Mouse (Mus musculus): ENCODE results near the gene Zfpl1.

Zfpl1 gene

DNA sequence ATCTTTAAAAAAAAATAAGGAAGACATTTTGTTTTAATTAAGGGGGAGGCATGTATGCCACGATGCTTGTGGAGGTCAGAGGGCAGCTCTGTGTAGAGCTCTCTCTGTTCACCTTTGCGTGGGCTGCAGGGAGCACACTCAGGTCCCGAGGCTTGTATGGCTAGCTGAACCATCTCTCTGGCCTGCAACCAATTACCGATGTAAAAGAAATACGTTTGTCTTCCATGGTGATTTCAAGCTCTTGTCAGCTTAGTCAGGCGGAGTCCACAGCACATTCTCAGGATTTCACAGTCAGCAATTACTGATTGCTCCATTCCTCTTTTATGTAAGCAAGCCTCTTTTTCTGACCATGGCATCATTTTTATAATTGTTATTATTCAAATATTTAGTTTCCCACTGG lies 16.4 kb upstream of the Zfpl1 start:
- in situ Hi-C loops (cut with MboI): no loop called here

DNA sequence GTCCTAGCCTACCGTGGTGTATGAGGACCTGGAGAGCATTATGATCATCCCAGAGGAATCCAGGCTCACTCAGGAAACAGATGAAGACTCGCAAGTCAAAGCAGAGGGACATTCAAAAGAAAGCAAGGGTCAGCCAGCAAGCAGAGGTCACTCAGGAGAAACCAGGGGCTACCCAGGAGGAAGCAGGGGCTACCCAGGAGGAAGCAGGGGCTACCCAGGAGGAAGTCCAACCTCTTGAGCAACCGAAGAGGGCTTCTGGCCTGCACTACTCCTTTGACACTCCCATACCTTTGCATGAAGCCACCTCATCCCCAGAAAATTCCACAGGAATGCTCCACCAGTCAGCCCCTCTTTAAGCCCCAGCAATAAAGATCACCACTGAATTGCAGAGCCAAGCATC lies 13.1 kb upstream of the Zfpl1 start:
- in situ Hi-C loops (cut with MboI): no loop called here

DNA sequence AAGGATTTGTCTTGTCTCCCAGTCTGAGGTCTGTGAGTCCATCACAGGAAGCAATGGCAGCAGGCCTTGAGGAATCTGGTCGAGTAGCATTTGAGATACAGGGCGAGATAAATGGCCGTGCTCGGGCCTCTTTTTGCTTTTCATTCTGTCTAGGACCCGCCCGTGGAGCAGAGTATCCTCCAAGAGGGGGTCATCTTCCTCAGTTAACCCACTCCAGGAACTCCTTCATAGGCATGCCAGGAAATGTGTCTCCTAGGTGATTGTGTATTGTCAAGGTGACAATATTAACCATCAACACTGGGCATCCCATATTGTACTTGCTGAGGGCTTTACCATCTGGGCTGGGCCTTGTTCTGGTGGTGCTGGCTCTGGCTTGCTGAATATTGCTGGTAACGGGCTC lies 9.4 kb upstream of the Zfpl1 start, which contains the start of gene AC131692.1:
Gene AC131692.1 (plus strand): TSS at position 301 of the 400 bp plus-strand sequence.
- in situ Hi-C loops (cut with MboI): no loop called here

DNA sequence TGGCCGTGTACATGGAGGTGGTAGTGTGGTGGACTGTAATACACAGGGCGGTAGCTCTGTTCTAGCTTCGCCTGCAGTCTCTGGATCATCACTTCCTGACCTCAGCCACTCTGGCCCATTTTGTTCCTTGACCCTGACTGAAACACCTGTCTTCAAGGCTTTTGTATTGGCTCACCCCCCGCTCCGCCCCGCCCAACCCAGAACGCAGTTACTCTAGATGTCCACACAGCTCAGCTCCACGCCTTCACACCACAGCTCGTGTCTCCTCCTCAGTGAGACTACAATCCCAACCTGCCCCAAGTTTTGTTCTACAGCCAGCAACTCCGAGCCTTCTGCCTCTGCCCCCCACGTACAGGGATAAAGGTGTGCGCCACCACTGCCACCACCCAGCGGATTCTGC lies 4.1 kb upstream of the Zfpl1 start:
- in situ Hi-C loops (cut with MboI): no loop called here

GRCm38 (mm10) chr19:6085417-6085879 lies 692 bp upstream of the Zfpl1 start:
- in situ Hi-C loops (cut with MboI): no loop called here

GRCm38 (mm10) chr19:6082156-6082555 lies 2.6 kb downstream of the Zfpl1 start, which contains the start of gene Gm28374:
TSS of gene Gm28374 (minus strand) at chr19:6082256.
- in situ Hi-C loops (cut with MboI): no loop called here

- in situ Hi-C loops (cut with MboI): no loop called here
Measured at GRCm38 (mm10) chr19:6079983-6080480, 4.7 kb downstream of the Zfpl1 start, which contains the start of gene Tmem262. TSS of gene Tmem262 (plus strand) at chr19:6080033.

GRCm38 (mm10) chr19:6076564-6077393 lies 8.0 kb downstream of the Zfpl1 start, which contains the start of gene Vps51:
TSS of gene Vps51 (minus strand) at chr19:6077231.
- in situ Hi-C loops (cut with MboI): no loop called here

GRCm38 (mm10) chr19:6073889-6074288 lies 10.9 kb downstream of the Zfpl1 start:
- in situ Hi-C loops (cut with MboI): no loop called here

DNA sequence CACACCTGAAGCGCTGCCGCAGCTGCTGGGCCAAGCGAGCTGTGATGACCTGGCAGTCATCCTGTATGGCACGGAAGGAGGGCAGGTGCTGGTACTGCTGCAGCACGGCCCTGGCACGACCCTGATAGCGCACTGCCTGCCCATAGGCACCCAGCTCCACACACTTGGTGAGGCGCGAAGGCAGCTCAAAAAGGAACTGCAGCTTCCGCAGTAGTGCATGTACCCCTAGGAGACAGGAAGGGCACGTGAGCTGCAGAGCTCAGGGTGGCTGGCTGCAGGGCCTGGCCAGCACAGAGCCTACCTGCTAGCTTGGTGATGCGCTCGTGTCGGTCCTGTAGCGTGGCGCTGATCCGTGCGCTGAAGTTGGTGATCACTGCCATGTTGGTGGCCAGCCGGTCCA lies 13.5 kb downstream of the Zfpl1 start:
- in situ Hi-C loops (cut with MboI): no loop called here

- in situ Hi-C loops (cut with MboI): no loop called here
Measured at GRCm38 (mm10) chr19:6070571-6071250, 14.0 kb downstream of the Zfpl1 start.

DNA sequence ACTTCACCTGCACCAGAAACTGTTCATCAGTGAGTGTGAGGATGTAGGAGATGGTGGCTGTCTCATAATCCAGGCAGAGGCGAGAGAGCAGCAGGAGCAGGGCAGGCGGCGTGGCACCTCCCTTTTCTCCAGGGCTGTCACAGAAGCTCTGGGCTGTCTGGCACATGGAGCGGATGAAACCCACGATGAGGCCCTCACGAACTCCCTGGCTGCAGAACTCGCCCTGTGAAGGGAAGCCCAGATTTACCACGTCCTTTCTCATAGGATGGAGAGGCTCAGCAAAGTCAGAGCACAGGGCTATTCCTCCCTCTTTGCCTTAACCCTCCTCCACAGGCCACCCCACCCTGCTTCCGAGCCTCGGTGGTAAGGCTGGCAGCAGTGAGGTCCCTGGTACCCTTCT lies 14.9 kb downstream of the Zfpl1 start:
- in situ Hi-C loops (cut with MboI): no loop called here

DNA sequence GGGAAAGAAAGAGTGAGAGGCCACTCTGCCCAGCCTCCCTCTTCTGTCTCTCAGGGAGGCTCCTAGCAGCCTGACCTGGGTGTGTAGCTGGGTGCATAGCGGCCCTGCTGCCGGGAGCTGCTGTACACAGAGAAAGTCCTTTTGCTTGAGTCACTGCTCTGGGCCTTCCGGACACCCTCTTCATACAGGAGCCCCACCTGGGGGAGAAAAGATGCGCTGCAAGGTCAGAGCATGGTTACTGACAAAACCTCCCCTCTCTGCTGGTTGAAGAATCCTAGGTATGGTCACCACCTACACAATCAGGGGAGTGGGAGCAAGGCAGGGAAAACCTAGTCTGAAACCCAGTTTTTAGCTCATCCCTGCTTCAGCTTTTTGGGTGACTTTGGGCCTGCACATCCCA lies 15.8 kb downstream of the Zfpl1 start:
- in situ Hi-C loops (cut with MboI): no loop called here

- in situ Hi-C loops (cut with MboI): no loop called here
Measured at GRCm38 (mm10) chr19:6067724-6068415, 16.9 kb downstream of the Zfpl1 start, which contains the start of gene Tm7sf2. TSS of gene Tm7sf2 (minus strand) at chr19:6068373.

- in situ Hi-C loops (cut with MboI): no loop called here
Measured at GRCm38 (mm10) chr19:6067011-6067723, 17.6 kb downstream of the Zfpl1 start.

DNA sequence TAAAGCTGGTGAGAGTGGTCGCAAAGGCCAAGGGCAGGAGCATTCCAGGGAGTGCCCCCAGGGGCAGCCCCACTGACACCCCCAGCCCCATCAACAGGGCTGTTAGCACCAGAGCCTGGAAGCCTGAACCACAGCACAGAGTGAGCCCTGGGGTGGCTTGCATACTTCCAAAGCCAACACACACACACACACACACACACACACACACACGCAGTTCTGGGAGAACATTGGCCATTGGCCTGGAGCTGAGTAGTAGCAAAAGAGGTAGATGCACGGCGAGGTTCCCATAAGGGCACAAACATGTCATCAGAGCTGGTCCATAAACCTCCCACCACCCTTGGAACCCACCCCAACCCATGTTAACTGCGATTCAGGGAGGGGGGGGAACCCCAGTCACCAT lies 18.2 kb downstream of the Zfpl1 start:
- in situ Hi-C loops (cut with MboI): no loop called here

- in situ Hi-C loops (cut with MboI): no loop called here
Measured at GRCm38 (mm10) chr19:6063081-6063480, 21.7 kb downstream of the Zfpl1 start.

DNA sequence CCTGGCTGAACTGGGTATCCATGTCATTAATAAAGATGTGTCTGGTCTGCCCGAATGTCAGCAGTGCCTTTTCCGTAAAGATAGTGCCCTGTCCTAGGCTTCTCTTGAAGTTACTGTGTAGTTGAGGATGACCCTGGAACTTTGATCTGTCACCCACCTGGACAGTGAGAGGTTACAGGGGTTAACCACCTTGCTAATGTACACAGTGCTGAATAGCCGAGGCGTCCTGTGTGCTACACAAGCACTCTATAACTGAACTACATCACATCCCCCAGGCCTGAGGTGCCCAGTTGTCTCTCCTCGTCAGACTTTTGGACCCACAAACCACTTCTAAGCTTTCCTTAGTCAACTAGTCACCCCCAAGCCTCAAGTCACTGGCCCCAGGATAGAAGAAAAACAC lies 22.3 kb downstream of the Zfpl1 start:
- in situ Hi-C loops (cut with MboI): no loop called here

GRCm38 (mm10) chr19:6061641-6062302 lies 23.0 kb downstream of the Zfpl1 start:
- in situ Hi-C loops (cut with MboI): no loop called here

DNA sequence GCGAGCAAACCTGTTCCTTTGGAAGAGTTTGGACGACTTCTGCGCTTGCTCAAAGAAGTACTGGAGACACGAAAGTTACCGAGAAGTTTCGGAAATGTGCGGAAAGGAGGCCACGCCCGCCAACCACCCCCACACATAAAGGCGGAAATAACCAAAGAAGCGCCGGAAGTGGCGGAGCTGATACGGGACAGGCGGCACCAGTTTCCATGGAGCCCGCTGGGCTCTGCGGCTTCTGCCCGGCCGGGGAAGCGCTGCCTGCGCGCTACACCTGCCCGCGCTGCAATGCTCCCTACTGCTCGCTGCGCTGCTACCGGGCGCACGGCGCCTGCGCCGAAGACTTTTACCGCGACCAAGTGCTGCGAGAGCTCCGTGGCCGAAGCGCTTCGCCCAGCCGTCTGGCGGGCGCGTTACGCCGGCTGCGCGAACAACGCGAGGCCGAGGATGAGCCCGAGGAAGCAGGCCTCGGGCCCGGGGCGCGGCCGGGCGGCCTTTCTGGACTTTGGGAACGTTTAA lies 23.7 kb downstream of the Zfpl1 start, which contains the start of gene Znhit2:
Gene Znhit2 (plus strand): TSS at position 172 of the 513 bp plus-strand sequence.
- in situ Hi-C loops (cut with MboI): no loop called here

All from mature B cell (primary cell).